Mouse (Mus musculus): ENCODE data around the gene Camk2n1.
A peak's percentile ranks its signal among the peaks of the same experiment; 100 is the strongest.

Gene Camk2n1

DNA sequence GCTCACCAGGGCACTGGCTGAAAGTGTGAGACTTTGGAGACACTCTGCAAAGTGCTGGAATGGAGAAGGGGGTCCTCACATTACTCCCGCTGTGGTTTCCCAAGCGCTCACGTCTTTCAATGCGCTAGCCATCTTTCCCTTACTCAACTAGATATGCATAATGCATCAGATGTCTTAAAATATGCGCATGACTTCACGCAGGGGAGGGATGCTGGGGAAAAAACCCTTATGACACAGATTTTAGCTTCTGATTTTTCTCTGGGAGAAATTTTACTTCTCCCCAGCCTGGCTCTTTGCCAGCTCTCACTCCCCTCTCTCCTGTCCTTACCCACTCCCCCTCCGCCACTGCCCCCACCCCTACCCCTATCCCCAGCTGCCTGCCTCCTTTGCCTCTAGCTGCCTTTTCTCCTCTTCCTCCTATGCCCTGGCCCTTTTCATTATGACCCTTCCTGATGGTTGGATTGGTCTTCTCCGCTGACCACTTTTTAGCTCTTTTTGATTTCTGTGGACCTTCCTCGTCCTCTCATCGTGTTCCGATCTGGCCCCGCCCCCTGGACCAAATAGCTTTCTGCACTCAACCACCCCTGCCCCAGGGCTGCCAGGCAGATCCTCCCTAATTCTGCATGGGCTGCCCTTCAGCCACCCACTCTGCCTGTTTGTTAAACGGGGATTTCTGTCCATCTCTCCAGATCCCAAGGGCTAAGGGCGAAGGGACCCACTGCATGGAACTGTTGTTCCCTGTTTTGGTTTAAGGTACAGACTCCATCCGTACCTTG is 6.1 kb upstream of the Camk2n1 start:
- no peak for DNase-seq

DNA sequence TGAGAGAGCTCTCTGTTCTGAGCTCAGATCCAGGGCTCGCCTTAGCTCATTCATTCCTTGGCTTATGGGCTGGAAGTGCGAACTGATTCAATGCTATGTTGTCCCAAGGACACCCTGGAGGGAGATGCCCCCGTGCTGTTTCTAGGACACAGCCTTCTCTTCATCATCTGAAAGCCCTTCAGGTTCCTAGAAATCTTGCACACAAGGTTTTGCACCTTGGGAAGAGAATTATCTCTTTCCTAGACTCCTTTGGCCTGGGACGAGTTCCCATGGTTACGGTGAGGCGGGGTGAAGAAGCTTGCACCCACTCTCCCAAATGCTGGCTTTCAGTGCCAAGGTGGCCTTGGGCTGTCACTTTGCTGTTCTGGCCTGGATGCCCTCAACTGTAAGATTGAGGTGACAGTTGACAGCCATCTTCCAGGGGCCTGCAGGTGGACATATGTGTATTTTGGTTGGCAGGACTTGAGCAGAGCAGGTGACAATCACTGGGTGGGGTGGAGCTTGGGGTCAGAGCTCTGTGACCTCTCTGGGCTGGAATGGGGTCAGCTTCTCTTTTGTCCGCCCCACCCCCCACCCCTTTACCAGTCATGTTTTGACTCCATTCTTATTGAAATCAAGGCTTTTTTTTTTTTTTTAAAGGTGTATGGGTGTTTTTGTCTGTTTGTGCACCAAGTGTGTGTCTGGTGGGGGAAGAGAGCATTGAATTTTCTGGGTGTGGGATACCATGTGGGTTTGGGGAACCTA is 5.1 kb upstream of the Camk2n1 start:
- DNase-seq, result no peak

DNA sequence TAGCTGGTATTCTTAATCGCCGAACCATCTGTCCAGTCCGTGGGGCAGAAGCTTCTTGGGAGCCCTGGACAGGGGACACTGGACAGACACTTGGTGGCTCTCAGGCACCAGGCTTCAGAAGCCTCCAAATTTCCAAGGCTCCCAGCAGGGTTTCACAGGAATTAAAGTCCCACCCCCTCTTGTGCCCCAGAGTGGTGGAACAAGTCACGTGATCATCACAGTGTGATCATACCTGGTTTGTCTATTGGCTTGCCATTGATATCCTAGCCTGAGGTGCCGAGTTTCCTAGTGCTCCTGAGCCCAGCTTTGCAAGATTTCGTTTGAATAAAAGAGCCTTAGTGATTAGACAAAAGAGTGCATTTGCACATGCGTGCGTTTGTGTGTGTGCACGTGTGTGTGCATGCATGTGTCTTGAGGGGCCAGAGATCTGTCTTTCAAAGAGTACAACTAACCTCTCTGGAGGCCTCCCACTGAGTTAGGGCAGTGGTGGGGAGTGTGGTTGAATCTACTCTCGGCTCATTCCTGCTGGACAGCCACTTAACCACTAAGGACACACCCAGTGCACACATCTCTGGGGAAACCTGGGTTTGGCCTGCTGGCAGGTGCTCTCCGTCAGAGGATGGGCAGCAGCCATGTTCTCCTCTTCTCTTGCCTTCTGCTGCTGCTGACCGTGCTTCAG is 4.3 kb upstream of the Camk2n1 start:
- no peak for DNase-seq

DNA sequence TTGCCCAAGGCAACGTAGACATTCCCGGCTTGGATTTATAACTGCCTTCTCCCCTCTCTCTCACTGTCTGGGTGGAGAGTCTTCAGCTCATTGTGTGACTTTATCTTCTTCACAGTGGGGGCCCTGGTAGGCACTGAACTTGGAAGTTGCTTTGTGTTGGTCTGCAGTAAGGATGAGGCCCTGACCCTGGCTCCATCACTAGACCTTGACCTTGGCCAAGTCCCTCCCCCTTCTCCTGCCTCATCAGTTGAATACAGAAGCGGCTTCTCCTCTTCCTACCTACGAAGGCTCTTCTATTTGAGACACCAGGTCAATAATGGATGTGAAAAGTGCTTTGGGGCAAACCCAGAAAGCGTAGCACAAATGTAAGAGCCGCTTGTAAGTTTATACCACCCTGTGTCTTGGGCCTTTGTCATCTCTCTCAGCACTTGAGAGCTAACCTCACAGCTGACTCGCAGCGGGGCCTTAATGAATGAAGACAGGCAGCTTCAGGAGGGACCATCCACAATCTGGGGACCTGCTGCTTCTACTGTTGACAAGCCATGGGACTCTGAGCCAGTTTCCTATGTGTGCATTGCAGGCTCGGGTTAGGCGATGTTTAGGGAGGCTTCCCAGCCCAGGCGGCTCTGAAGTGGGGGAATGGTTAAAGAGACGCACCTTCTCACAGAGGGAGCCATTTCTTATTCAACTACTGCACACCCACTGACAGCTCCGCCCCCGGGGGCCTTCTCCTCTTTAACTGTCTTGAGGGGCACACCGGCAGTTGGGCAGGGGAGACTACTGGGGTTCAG is 1.6 kb upstream of the Camk2n1 start:
- DNase-seq, result no peak

DNA sequence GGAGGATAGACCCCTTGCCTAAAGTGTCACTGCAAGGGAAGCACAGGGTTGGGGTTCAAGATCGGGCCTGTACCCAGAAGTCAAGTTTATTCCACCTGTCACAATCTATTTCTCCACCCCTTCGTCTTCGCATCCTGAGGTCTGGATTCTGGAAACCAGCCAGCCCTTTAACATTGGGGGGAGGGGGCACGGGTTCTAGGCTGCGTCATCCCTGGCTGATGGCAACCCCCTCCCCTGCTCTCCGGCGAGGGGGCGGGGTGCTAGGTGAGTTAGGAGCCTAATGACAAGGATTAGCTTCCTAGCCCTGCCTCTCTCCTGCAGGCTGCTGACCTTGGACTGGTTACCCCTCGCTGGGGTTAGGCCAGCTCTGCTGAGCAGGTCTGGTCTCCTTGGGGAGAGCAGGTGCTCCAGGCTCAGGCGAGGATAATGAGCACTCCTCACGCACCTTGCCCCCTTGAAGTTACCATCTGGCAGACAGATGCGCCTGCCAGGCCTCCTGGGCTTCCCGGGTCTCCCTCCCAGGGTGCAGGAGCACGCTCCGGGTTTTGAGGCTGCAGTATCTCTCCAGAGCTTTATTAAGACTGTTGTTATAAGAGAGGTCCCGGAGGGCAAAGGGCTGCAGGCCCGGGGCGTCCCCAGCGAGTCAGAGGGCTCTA is 889 bp upstream of the Camk2n1 start:
- DNase-seq, result no peak

DNA sequence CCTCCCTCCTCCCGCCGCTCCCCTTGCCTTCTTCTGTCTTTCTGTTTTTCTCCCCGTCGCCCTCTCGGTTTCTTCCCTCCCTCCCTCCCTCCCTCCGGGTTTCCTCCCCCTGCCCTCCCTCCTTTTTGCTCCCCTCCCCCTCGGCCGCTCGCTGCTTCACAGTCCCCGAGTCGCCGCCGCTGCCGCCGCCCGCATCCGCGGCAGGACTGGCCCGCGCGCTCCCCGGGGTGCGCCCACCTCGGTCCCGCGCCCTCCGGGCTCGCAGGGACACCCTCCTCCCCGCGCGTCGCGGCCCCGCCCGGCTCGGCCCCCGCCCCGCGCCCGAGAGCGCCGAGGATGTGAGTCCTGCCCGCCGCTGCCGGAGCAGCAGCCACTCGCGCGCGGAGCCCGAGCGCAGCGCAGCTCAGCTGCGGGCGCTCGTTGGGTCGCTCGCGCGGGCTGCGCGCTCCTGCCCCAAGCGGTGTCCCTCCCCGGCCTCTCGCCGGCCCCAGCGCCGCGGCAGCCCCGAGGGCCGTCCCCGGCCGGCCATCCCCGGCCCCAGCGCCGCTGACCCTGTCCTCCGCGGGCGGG is 542 bp downstream of the Camk2n1 start:
- DNase-seq, result peak; percentile 76 to 83

DNA sequence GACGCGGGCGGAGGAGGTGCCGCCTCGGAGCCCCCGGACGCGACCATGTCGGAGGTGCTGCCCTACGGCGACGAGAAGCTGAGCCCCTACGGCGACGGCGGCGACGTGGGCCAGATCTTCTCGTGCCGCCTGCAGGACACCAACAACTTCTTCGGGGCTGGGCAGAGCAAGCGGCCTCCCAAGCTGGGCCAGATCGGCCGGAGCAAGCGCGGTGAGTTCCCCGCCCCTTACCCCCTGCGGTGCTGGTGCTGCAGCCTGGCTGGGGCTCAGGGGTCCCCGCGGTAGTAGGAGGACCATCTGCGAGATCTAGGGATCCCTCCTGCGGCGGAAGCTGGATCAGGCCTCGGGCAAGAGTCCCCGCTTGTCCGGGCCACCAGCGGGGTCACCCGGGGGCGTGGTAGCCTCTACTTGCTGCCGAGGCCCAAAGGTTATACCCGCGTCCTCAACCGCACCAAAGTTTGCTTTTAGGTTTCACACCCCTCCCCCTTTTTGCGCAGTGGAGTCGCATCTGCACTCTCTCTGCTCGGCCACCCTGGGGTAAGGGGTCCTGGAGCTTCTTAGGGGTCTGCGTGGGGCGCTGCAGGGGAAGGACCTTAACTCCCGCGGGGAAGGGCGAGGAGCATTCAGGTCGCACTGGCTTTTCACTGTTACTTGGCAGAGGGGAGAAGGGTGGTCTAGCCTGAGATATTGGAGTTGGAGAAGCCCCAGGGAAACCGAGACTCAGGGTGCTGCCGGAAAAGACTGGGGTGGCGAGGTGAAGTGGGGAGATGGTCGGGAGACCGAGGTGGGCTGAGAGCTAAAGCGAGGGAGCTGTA is 1.2 kb downstream of the Camk2n1 start:
- peak; percentile 52 to 68 for DNase-seq

DNA sequence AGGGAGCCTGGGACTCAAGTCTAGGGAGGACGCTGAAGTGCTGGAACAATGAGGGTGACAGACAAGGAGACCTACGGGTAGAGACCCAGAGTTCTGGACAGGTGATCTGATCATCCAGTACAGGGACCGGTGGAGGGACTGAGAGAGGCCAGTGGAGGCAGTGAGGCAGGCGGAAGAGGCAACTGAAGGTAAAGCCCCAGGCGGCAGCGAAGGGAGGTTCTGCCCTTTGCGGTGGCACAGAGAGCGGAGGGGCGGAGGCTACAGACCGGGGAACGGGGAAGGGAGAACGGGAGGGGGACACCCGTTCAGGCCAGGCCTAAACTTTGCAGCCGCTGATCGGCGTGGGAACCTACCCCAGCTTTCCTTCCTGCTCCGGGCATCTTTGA is 1.8 kb downstream of the Camk2n1 start:
- peak; percentile 47 to 48 for DNase-seq

DNA sequence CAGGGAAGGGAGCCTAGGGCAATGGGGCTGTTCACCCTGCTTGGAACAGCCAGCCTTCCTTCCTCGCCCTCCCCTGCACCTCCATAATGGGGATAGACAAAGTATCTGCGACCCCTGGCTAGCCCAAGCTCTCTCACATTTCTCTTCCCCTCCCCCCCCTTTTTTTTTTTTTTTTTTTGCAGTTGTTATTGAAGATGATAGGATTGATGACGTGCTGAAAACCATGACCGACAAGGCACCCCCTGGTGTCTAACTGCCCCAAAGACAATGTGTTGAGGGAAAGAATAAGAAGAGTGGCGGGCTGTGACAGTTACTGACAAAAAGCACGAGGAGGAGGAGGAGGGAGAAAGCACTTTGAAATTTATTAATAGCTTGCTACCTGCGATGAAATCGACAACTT is 2.4 kb downstream of the Camk2n1 start:
- DNase-seq, result no peak

DNA sequence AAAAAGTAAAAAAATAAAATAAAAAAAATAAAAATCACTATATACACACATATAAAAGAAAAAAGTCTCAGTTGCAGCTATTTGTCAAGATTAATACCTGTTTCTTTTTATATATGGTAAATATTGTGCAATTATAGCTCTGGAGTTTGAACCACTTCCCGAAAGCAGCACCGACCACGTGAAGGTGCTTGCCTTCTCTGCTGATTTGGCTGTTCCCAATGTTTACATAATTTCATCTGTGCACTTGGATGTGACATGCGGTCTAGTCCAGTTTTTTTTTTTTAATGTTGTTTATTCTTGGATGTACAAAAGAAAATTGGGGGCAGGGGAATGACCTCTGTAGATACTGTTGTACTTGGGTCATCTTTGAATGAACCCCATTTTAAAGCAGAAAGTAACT is 3.0 kb downstream of the Camk2n1 start:
- DNase-seq, result no peak

DNA sequence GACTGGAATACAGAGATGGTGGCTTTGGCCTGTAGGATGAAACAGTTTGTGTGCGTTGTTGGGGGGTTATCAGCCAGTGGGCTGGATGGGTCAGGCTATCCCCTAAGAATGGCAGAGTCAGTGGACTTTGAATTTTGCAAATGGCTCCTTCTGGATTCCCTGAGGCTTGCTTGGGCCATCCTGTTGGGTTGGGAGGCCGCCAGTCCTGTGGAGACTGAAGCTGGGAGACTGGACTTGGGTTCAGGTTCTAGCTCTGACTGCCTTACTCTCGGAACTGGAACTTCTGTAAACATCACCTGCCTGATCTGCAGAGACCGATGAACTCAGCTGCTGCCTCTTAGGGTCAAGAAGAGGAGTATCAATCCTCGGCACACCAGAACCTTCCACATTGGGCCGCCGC is 4.1 kb downstream of the Camk2n1 start:
- no peak for DNase-seq

DNA sequence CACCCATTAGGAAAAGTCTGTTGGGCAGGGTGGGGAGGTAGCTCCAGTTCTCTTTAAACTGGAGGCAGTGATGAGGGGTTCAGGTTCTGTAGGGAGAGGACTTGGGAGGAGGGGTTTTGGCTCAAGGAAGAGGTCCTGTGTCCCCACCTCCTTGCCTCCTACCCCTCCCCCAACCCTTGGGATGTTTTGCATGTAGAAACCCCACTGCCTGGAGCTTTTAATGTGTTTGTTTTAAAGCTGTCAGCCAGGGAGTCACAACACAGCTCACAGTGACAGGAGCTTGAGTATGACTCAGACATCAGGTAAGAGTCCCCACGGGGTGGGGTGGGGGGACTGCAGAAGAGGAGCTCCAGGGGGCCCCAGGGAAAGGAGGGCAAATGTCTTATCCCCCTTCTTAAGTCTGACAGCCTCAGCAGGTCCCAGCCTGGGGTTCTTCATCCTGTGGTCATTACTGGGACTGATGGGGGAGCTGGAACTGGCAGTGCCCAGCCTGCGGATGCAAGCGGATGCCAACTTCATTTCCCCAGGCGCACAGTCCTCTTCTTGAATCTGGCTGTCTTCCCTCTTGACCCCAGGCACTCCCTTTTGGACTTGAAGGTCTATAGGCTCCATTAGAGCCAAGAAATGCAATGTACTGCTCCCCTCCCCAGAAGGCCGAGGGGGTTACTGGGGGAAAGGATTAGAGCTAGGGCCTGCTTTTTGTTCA is 4.8 kb downstream of the Camk2n1 start:
- no peak for DNase-seq

DNA sequence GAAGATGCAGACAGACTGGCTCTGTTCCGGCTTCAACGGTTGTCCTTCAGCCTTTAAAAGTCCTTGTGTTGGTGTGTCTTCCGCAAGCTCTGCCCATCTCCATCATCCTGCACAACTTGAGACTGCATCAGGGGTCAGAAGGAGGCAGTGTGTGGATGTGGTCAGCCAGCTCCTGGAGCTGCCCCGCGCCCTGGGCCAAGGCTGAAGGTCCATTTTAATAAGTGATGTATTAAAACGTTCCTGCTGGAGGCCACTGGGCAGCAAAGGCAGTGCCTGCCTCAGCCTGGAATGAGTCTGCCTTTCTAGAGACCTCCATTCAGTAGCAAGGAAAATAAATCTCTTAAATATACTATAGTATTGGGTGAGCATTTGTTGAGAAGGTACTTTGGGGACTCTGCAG is 5.7 kb downstream of the Camk2n1 start:
- no peak for DNase-seq

DNA sequence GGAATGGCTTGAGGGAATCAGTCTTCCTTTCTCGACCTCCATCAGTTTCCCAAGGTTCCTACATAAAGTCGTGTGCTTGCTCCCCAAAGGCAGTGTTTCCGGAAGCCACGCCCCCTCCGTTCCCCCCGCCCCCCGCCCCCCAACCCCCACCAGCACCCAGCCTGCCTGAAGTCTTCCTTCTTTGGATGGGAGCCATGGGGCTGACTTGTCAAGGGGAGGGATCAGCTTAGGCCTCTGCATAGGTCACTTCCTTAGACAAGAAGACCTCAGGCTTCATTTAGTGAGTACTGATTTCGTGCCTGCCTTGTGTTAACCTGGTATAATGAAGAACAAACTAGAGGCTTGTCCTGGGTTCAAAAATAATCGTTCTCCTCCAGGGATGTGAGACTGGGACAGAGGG is 6.8 kb downstream of the Camk2n1 start:
- no peak for DNase-seq

DNA sequence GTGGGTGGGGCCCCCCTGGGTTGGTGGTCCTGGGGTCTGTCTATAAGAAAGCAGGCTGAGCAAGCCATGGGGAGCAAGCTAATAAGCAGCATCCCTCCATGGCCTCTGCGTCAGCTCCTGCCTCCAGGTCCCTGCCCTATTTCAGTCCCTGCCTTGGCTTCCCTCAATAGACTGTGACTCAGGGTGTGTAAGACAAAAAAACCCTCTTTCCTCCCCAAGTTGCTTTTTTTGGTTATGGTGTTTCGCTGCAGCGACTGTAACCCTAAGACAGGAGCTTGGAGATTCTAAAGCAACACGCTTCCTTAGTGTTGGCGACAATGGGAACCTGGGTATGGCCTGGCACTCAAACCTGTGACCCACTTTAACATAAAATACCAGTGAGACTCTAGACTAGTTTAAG is 7.4 kb downstream of the Camk2n1 start:
- DNase-seq, result no peak

DNA sequence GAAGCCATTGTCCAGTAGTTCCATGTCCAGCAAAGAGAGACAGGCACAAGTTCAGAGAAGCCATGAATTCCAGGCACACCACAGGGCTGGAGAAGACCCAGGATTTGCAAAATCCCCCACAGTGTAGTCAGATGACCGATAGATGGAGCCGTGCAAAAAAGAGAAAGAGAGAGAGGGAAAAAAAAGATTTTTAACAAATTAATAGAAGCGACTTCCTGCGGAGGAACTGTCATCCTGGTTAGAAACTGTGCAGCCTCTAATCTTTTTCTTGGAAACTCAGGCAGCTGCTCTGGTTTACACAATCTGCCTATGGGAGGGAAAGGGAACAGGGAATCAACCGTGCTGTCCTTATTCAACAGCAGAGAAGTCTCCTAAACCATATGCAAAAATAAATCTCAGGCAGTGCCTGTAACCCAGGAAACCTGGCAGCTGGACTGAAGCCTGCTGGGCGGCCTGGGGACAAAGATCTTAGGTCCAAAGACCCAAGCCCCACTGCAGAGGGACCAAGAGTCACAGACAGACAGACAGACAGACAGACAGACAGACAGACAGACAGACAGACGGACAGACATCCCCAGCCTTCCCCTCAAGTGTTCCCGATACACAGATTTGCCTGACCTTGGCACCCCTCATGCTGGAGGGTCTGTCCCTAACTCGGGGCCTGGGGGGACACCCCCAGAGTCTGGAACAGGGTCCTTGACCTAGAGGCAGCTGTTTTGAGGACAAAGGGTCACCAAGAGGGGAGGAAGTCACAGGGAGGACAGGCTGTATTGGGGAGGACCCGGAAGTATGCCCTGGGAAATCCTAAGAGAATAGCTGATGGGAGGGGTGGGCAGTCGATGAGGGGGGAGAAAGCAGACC is 9.1 kb downstream of the Camk2n1 start:
- peak; percentile 44 to 59 for DNase-seq

DNA sequence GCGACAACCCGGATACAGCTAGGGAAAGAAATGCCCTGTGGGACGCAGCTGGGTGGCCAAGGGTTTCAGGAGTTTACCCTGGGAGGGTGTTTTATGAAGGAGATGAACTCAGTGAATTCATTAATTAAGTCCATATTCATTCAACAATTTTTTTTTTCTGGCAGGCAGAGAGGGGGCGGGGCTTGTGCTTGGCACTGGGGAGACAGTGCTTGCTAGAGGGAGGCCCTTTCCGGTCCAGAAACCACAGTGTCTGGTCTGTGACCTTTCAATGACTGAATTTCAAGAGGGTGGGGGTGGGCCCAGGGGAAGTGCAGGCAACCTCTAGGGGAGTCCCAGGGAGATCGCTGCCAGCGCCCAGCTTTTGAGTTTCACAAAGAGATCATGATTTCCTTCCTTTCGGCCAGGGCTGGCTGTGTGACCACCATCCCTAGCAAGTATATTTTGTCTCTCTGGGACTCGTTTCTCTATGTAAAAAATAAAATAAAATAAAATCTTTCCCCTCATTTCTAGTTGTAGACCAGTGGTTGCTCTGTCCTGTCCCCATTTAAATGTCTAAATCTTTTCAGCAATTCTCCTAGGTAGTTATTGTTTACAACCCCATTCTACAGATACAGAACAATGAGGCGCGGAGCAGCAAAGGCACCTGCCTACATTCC is 9.8 kb downstream of the Camk2n1 start:
- peak; percentile 89 to 92 for DNase-seq

DNA sequence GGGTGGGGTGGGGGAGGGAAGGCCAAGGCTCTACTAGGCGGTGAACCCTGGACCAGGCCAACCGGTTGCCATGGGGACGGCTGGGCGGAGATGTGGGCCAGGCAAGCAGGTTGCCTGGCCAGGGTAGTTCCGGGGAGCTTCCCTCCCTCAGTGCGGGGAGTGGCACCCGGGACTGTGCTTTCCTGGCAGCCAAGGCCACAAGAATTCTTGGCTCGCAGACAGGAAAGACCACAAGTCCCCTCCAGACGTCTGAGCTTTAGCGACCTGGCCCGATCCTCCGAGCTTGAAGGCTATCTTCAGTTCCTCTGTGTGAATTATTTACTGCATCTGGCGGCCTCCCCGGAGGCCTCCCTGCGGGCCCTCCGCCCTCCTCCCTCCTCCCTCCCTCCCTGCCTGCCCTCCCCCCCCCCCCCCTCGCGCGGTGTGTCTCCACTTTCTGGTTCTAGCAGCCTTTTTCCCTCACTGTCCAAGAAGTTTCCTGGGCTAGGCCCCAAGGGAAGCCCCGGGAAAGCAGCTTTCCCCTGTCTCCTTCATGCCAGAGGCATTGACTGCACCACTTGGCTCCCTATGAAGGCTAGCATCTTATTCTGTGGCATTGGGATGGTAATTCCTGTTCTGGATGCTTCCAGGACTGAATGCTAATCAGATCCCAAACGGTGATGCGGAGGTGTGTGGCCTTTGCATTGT is 10.7 kb downstream of the Camk2n1 start:
- peak; percentile 69 to 85 for DNase-seq

Data from lung, postnatal 4 days (tissue).